Mouse (Mus musculus): ENCODE data around the gene Wdr34. TPM values are rescaled to one million over a fixed set of nuclear protein-coding genes. Genes with fewer than 3 reads are reported as not detected.

Gene Wdr34
- polyA plus RNA-seq, 1 experiment from 2014 or later = 40.4 TPM

GRCm38 (mm10) chr2:29991962-29992361 lies 56.7 kb downstream of the Wdr34 start:
- H3K36me3 ChIP-seq = peaks cover 99% of the 10 kb centered on the region
- H3K9me3 ChIP-seq (replicated peaks) = no peaks in the 10 kb centered on the region
- no peak overlapping the region for H3K9ac ChIP-seq
- no peak for ATAC-seq (ENCODE audit: low FRiP score)
- no peak overlapping the region for H3K4me2 ChIP-seq (replicated peaks)
- H3K4me3 ChIP-seq = no peak overlapping the region
- no peaks in the 10 kb centered on the region for H3K4me1 ChIP-seq
- H3K27me3 ChIP-seq = no peaks in the 10 kb centered on the region
- 54% methylated on average over 2 of the region's 2 CpGs for WGBS
- H3K27ac ChIP-seq = no peak overlapping the region

Small RNA genes lying within 50 kb of the gene (microRNA-seq; reads per million reads assigned to microRNA genes)
- 1.9 reads per million for gene Mir6997

Other genes with a start within 250 kb of the Wdr34 start
- 28.3 and 29.3 TPM in 2 replicates for gene Slc27a4, start 246.2 kb downstream of the Wdr34 start, polyA plus RNA-seq (2016; fragmentation: Nextera tagmentation; extraction: Ambion mirVana)
- 16.4 and 19.5 TPM in 2 replicates for gene Urm1, start 228.8 kb downstream of the Wdr34 start, polyA plus RNA-seq (2016; fragmentation: Nextera tagmentation; extraction: Ambion mirVana)
- 28.5 and 30.2 TPM in 2 replicates for gene Cercam, start 179.7 kb downstream of the Wdr34 start, polyA plus RNA-seq (2016; fragmentation: Nextera tagmentation; extraction: Ambion mirVana)
- gene Odf2, start 159.7 kb downstream of the Wdr34 start, polyA plus RNA-seq (2016; fragmentation: Nextera tagmentation; extraction: Ambion mirVana) = 87.9 and 97.0 TPM in 2 replicates
- 69.1 and 72.5 TPM in 2 replicates for gene Gle1, start 113.5 kb downstream of the Wdr34 start, polyA plus RNA-seq (2016; fragmentation: Nextera tagmentation; extraction: Ambion mirVana)
- gene Sptan1, start 83.3 kb downstream of the Wdr34 start, polyA plus RNA-seq (2016; fragmentation: Nextera tagmentation; extraction: Ambion mirVana) = 179 and 188 TPM in 2 replicates
- 558 and 568 TPM in 2 replicates for gene Set, start 8.5 kb upstream of the Wdr34 start, polyA plus RNA-seq (2016; fragmentation: Nextera tagmentation; extraction: Ambion mirVana)
- 7.0 and 7.2 TPM in 2 replicates for gene Pkn3, start 28.8 kb upstream of the Wdr34 start, polyA plus RNA-seq (2016; fragmentation: Nextera tagmentation; extraction: Ambion mirVana)
- 23.7 and 25.5 TPM in 2 replicates for gene Zdhhc12, start 44.8 kb upstream of the Wdr34 start, polyA plus RNA-seq (2016; fragmentation: Nextera tagmentation; extraction: Ambion mirVana)
- gene Zer1, start 75.7 kb upstream of the Wdr34 start, polyA plus RNA-seq (2016; fragmentation: Nextera tagmentation; extraction: Ambion mirVana) = 11.8 and 12.6 TPM in 2 replicates
- gene Tbc1d13, start 84.9 kb upstream of the Wdr34 start, polyA plus RNA-seq (2016; fragmentation: Nextera tagmentation; extraction: Ambion mirVana) = 10.3 and 10.6 TPM in 2 replicates
- 15.7 and 16.2 TPM in 2 replicates for gene Endog, start 122.6 kb upstream of the Wdr34 start, polyA plus RNA-seq (2016; fragmentation: Nextera tagmentation; extraction: Ambion mirVana)
- gene Spout1, start 129.6 kb upstream of the Wdr34 start, polyA plus RNA-seq (2016; fragmentation: Nextera tagmentation; extraction: Ambion mirVana) = 63.7 and 63.9 TPM in 2 replicates
- gene Kyat1, start 157.0 kb upstream of the Wdr34 start, polyA plus RNA-seq (2016; fragmentation: Nextera tagmentation; extraction: Ambion mirVana) = 10.4 and 13.1 TPM in 2 replicates
- gene Lrrc8a, start 188.8 kb upstream of the Wdr34 start, polyA plus RNA-seq (2016; fragmentation: Nextera tagmentation; extraction: Ambion mirVana) = 39.3 and 42.2 TPM in 2 replicates
- 0.30 and 0.36 TPM in 2 replicates for gene Gm28035, start 191.7 kb upstream of the Wdr34 start, polyA plus RNA-seq (2016; fragmentation: Nextera tagmentation; extraction: Ambion mirVana)
- gene Phyhd1, start 217.3 kb upstream of the Wdr34 start, polyA plus RNA-seq (2016; fragmentation: Nextera tagmentation; extraction: Ambion mirVana) = 5.0 and 5.6 TPM in 2 replicates
- gene Gm28038, start 232.2 kb upstream of the Wdr34 start, polyA plus RNA-seq (2016; fragmentation: Nextera tagmentation; extraction: Ambion mirVana) = not detected in 2 replicates
- 25.5 and 26.2 TPM in 2 replicates for gene Dolk, start 237.5 kb upstream of the Wdr34 start, polyA plus RNA-seq (2016; fragmentation: Nextera tagmentation; extraction: Ambion mirVana)
- 33.9 and 36.6 TPM in 2 replicates for gene Nup188, start 237.5 kb upstream of the Wdr34 start, polyA plus RNA-seq (2016; fragmentation: Nextera tagmentation; extraction: Ambion mirVana)